In the genomic region with DNA sequence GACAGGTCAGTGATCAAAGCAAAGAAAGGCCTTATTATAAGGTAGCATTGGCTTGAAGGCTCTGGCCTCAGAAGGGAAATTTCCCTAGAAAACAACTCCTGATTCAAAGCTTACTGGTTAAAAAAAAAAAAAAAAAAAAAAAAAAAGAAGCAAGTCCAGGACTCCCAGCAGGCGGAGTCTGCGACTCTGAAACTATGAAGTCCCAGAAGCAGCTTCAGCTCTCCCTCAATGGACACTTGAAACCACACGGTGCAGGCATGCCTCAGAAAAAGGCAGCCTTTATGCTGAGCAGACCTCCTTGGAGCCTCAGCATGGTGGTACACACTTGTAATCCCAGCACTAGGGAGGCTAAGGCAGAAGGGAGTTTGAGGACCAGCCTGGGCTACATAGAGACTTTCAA, we compare ENCODE assay signal across 15 mouse cellular contexts.
DNase-seq lines count a peak whose midpoint lies in the region; ATAC-seq and TF ChIP-seq lines count a peak whose summit lies in the region.
"Had no signal": no experiment of that assay in that cellular context is flagged by ENCODE, and none has a peak within 500 bp of the region (broad histone marks: within the 10 kb centered on the region; RNA-seq: fewer than 3 reads in every experiment).

No protein-coding gene starts in this region.

- 24% methylated on average over 3 of the region's 3 CpGs for WGBS in heart, embryonic 11.5 days (ENCODE audit: insufficient replicate concordance)
- WGBS in lung, embryonic 16.5 days: 36% methylated on average over 3 of the region's 3 CpGs
- WGBS in lung, adult 2 months: 52% methylated on average over 3 of the region's 3 CpGs
- WGBS in embryonic facial prominence, embryonic 10.5 days: 39% methylated on average over 3 of the region's 3 CpGs
- WGBS in limb, embryonic 15.5 days: 41% methylated on average over 3 of the region's 3 CpGs

- H3K9ac ChIP-seq in heart, embryonic 11.5 days (ENCODE audit: low read depth, low read length): peak overlapping the region; percentile 2; the same call in 1 of the 2 replicates
- H3K9ac ChIP-seq in lung, embryonic 16.5 days (ENCODE audit: low read length): peak overlapping the region; percentile 10; the same call in 1 of the 2 replicates
- H3K9ac ChIP-seq in limb, embryonic 15.5 days: no peak overlapping the region
- H3K9ac ChIP-seq: hindbrain, embryonic 15.5 days; liver, embryonic 13.5 days had no signal

- TF ChIP-seq POLR2A in lung, adult 2 months (IDR thresholded peaks at IDR 0.05; ENCODE audit: borderline replicate concordance, extremely low read depth, low read depth, low read length): no peak

- TF ChIP-seq CTCF in lung, adult 2 months (IDR thresholded peaks at IDR 0.05; ENCODE audit: insufficient read depth, low read length): no peak

- peaks cover 43% of the 10 kb centered on the region for H3K4me1 ChIP-seq in heart, embryonic 11.5 days (ENCODE audit: control insufficient read depth, insufficient read depth, low read length)
- peaks cover 18% of the 10 kb centered on the region for H3K4me1 ChIP-seq in lung, embryonic 16.5 days (replicated peaks; ENCODE audit: control insufficient read depth, insufficient read depth, low read length)
- H3K4me1 ChIP-seq in lung, adult 2 months (ENCODE audit: control insufficient read depth, insufficient read depth, low read length): no peaks in the 10 kb centered on the region
- H3K4me1 ChIP-seq in embryonic facial prominence, embryonic 10.5 days: peaks cover 50% of the 10 kb centered on the region
- H3K4me1 ChIP-seq in limb, embryonic 15.5 days: peaks cover 24% of the 10 kb centered on the region

- H3K9me3 ChIP-seq in heart, embryonic 11.5 days (replicated peaks; ENCODE audit: control insufficient read depth, low read length): no peaks in the 10 kb centered on the region
- H3K9me3 ChIP-seq in lung, embryonic 16.5 days (ENCODE audit: control insufficient read depth, low read length): 0 out of 2 replicates have a peak, but pooled peaks cover 2% of the 10 kb centered on the region
- no peaks in the 10 kb centered on the region; the same call in 1 of the 2 replicates for H3K9me3 ChIP-seq in embryonic facial prominence, embryonic 10.5 days
- H3K9me3 ChIP-seq in limb, embryonic 15.5 days: no peaks in the 10 kb centered on the region
- H3K9me3 ChIP-seq: forebrain, embryonic 10.5 days; hindbrain, embryonic 15.5 days; liver, embryonic 13.5 days had no signal

- H3K27ac ChIP-seq in heart, embryonic 11.5 days (ENCODE audit: low read depth, low read length): peak overlapping the region; percentile 93
- H3K27ac ChIP-seq in lung, embryonic 16.5 days (ENCODE audit: low read length): peak overlapping the region; percentile 41
- H3K27ac ChIP-seq in embryonic facial prominence, embryonic 10.5 days (replicated peaks): no peak overlapping the region
- H3K27ac ChIP-seq in limb, embryonic 15.5 days: 0 out of 2 replicates have a peak overlapping the region, but pooled peaks have one; percentile 11
- H3K27ac ChIP-seq: forebrain, embryonic 10.5 days; hindbrain, embryonic 15.5 days; liver, embryonic 13.5 days had no signal

- H3K36me3 ChIP-seq in heart, embryonic 11.5 days (ENCODE audit: control insufficient read depth, insufficient read depth, low read length): no peaks in the 10 kb centered on the region
- no peaks in the 10 kb centered on the region for H3K36me3 ChIP-seq in lung, embryonic 16.5 days (ENCODE audit: control insufficient read depth, insufficient read depth, low read length)
- H3K36me3 ChIP-seq in embryonic facial prominence, embryonic 10.5 days (replicated peaks): no peaks in the 10 kb centered on the region
- no peaks in the 10 kb centered on the region for H3K36me3 ChIP-seq in limb, embryonic 15.5 days
- H3K36me3 ChIP-seq: forebrain, embryonic 10.5 days; hindbrain, embryonic 15.5 days; liver, embryonic 13.5 days had no signal

- H3K27me3 ChIP-seq in heart, embryonic 11.5 days (ENCODE audit: control insufficient read depth, insufficient read depth, low read length): no peaks in the 10 kb centered on the region
- H3K27me3 ChIP-seq in lung, embryonic 16.5 days (ENCODE audit: control insufficient read depth, insufficient read depth, low read depth, low read length): no peaks in the 10 kb centered on the region
- peaks cover 8% of the 10 kb centered on the region for H3K27me3 ChIP-seq in embryonic facial prominence, embryonic 10.5 days (replicated peaks; ENCODE audit: low read depth, poor library complexity, severe bottlenecking)
- no peaks in the 10 kb centered on the region for H3K27me3 ChIP-seq in limb, embryonic 15.5 days
- H3K27me3 ChIP-seq: hindbrain, embryonic 15.5 days; liver, embryonic 13.5 days had no signal

- no peak overlapping the region for H3K4me3 ChIP-seq in heart, embryonic 11.5 days (ENCODE audit: low read depth, low read length)
- no peak overlapping the region for H3K4me3 ChIP-seq in lung, embryonic 16.5 days (ENCODE audit: low read length)
- no peak overlapping the region for H3K4me3 ChIP-seq in lung, adult 2 months (replicated peaks; ENCODE audit: extremely low read depth, low read depth, low read length)
- H3K4me3 ChIP-seq in embryonic facial prominence, embryonic 10.5 days: no peak overlapping the region
- H3K4me3 ChIP-seq in limb, embryonic 15.5 days: no peak overlapping the region
- H3K4me3 ChIP-seq: forebrain, embryonic 10.5 days; hindbrain, embryonic 15.5 days; liver, embryonic 13.5 days; megakaryocyte, embryonic 14.5 days had no signal

- no peak for ATAC-seq in heart, embryonic 11.5 days (replicated peaks; ENCODE audit: insufficient number of reproducible peaks, low FRiP score, low TSS enrichment)
- peak; percentile 44; the same call in 1 of the 2 replicates for ATAC-seq in lung, embryonic 16.5 days (ENCODE audit: low read depth)
- no peak for ATAC-seq in limb, embryonic 15.5 days (ENCODE audit: insufficient number of reproducible peaks, low FRiP score, low TSS enrichment, low read depth)
- no peak for ATAC-seq in monocyte, adult 5-6 weeks (replicated peaks; ENCODE audit: insufficient number of reproducible peaks, low FRiP score, low TSS enrichment, poor library complexity, severe bottlenecking)

- peak overlapping the region; percentile 21; the same call in 1 of the 2 replicates for H3K4me2 ChIP-seq in heart, embryonic 11.5 days
- no peak overlapping the region for H3K4me2 ChIP-seq in lung, embryonic 16.5 days (ENCODE audit: low read depth, low read length)
- H3K4me2 ChIP-seq in limb, embryonic 15.5 days: no peak overlapping the region
- H3K4me2 ChIP-seq: hindbrain, embryonic 15.5 days; liver, embryonic 13.5 days had no signal

- no peak for DNase-seq in heart, adult 18-20 months
- DNase-seq in lung, adult 2 months: no peak
- DNase-seq in embryonic facial prominence, embryonic 10.5 days (ENCODE audit: low spot score): peak; percentile 23
- DNase-seq in testis, postnatal 10 days (ENCODE audit: low spot score): no peak
- DNase-seq: adrenal gland, postnatal 10 days; kidney, postnatal 25 days; liver, embryonic 13.5 days; retina, postnatal 1 day had no signal
